In the genomic region with DNA sequence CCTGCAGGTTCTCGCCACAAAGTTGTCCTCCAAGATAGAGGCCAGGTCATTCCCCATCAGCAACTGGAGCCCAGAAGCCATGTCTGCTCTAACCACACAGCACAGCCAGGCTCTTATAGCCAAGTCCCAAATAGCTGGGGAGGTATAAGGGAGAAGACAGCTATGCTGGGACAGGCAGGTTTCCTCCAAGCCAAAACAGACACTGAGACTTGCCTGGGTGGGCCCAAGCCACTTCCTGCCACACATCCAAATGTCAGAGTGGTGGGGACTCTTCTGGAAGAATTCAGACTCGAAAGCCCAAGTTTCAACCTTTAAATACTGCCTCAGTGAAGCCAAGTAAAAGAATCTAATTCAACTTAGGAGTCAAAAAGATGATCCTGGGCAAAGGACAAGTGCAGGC, we compare ENCODE assay signal across 13 mouse cellular contexts. TPM values are rescaled to one million over a fixed set of nuclear protein-coding genes. Genes with fewer than 3 reads are reported as not detected.
A peak's percentile ranks its signal among the peaks of the same experiment; 100 is the strongest.
DNase-seq lines count a peak whose midpoint lies in the region; ATAC-seq and TF ChIP-seq lines count a peak whose summit lies in the region.
"Had no signal": no experiment of that assay in that cellular context is flagged by ENCODE, and none has a peak within 500 bp of the region (broad histone marks: within the 10 kb centered on the region; RNA-seq: fewer than 3 reads in every experiment).

No protein-coding gene starts in this region.

- intact Hi-C loops in heart, adult 2 months (cut with DNase I): no loop called here
- intact Hi-C loops in heart, postnatal 36 days (cut with DNase I): no loop called here

- H3K4me3 ChIP-seq in heart, adult 2 months: no peak overlapping the region
- H3K4me3 ChIP-seq in liver, embryonic 11.5 days (ENCODE audit: low read depth, low read length): no peak overlapping the region
- no peak overlapping the region for H3K4me3 ChIP-seq in embryonic fibroblast, embryonic 13.5 days (ENCODE audit: insufficient read depth, low read length)
- H3K4me3 ChIP-seq: forebrain, embryonic 13.5 days had no signal

- WGBS in heart, adult 2 months: 62% methylated on average over 2 of the region's 2 CpGs
- 63% methylated on average over 2 of the region's 2 CpGs for WGBS in liver, embryonic 11.5 days

- peaks cover 9% of the 10 kb centered on the region for H3K79me2 ChIP-seq in heart, adult 2 months (replicated peaks; ENCODE audit: control insufficient read depth, insufficient read depth, low read length)

- H3K27me3 ChIP-seq in heart, adult 2 months (ENCODE audit: control insufficient read depth, insufficient read depth, low read length): no peaks in the 10 kb centered on the region
- H3K27me3 ChIP-seq in liver, embryonic 11.5 days (replicated peaks; ENCODE audit: control insufficient read depth, insufficient read depth, low read length): no peaks in the 10 kb centered on the region
- H3K27me3 ChIP-seq: forebrain, embryonic 13.5 days had no signal

- H3K4me1 ChIP-seq in heart, adult 2 months (ENCODE audit: control insufficient read depth, insufficient read depth, low read length): peaks cover 40% of the 10 kb centered on the region
- peaks cover 55% of the 10 kb centered on the region for H3K4me1 ChIP-seq in liver, embryonic 11.5 days (replicated peaks; ENCODE audit: control insufficient read depth, insufficient read depth, low read length)
- H3K4me1 ChIP-seq in embryonic fibroblast, embryonic 13.5 days (ENCODE audit: control insufficient read depth, insufficient read depth, low read length): peaks cover 30% of the 10 kb centered on the region

- no peak for ATAC-seq in liver, embryonic 11.5 days (replicated peaks; ENCODE audit: low FRiP score)
- ATAC-seq in activated CD4-positive, CD25-positive, alpha-beta regulatory T cell, adult 4 months: no peak
- ATAC-seq: forebrain, embryonic 13.5 days had no signal

- H3K36me3 ChIP-seq in heart, adult 2 months (ENCODE audit: control insufficient read depth, insufficient read depth, low read length): peaks cover 3% of the 10 kb centered on the region; the same call in 1 of the 2 replicates
- peaks cover 9% of the 10 kb centered on the region for H3K36me3 ChIP-seq in liver, embryonic 11.5 days (ENCODE audit: control insufficient read depth, insufficient read depth, low read length)

- DNase-seq in heart, adult 2 months: no peak
- no peak for DNase-seq in heart, postnatal 36 days
- no peak for DNase-seq in liver, embryonic 11.5 days (ENCODE audit: low spot score)
- no peak for DNase-seq in liver
- peak; percentile 48 for DNase-seq in thymus, postnatal 25 days
- DNase-seq in spleen, adult 12 weeks (ENCODE audit: low spot score): no peak
- DNase-seq: adrenal gland, postnatal 36 days; cerebellum, adult 18-20 months had no signal

- no peaks in the 10 kb centered on the region for H3K9me3 ChIP-seq in liver, embryonic 11.5 days (ENCODE audit: control insufficient read depth, low read length)
- H3K9me3 ChIP-seq: forebrain, embryonic 13.5 days had no signal

- H3K9ac ChIP-seq in heart, adult 2 months (ENCODE audit: low read depth, low read length): no peak overlapping the region
- H3K9ac ChIP-seq in liver, embryonic 11.5 days (ENCODE audit: low read depth, low read length): no peak overlapping the region
- H3K9ac ChIP-seq: forebrain, embryonic 13.5 days had no signal

- TF ChIP-seq POLR2A in heart, adult 2 months (IDR thresholded peaks at IDR 0.05; ENCODE audit: insufficient read depth, low read depth, low read length): no peak
- TF ChIP-seq POLR2A in embryonic fibroblast, embryonic 13.5 days (IDR thresholded peaks at IDR 0.05; ENCODE audit: low read depth, low read length): no peak

- peak overlapping the region; percentile 28; the same call in 1 of the 2 replicates for H3K27ac ChIP-seq in heart, adult 2 months
- H3K27ac ChIP-seq in liver, embryonic 11.5 days (ENCODE audit: low read depth, low read length): peak overlapping the region; percentile 57; the same call in 1 of the 2 replicates
- peak overlapping the region; percentile 31; the same call in 1 of the 2 replicates for H3K27ac ChIP-seq in embryonic fibroblast, embryonic 13.5 days (ENCODE audit: insufficient read depth, low read length)
- H3K27ac ChIP-seq: forebrain, embryonic 13.5 days; macrophage had no signal

- H3K4me2 ChIP-seq in liver, embryonic 11.5 days: no peak overlapping the region
- H3K4me2 ChIP-seq: forebrain, embryonic 13.5 days had no signal

- no peak for TF ChIP-seq CTCF in heart, adult 2 months (IDR thresholded peaks at IDR 0.05)
- no peak for TF ChIP-seq CTCF in embryonic fibroblast, embryonic 13.5 days (IDR thresholded peaks at IDR 0.05; ENCODE audit: borderline replicate concordance, insufficient read depth, low read length)

- no peak for TF ChIP-seq EP300 in heart, adult 2 months (IDR thresholded peaks at IDR 0.05; ENCODE audit: insufficient read depth, low read depth, low read length)

RNA-seq across cellular contexts. Expression of gene Yjefn3, which starts 37.9 kb away (rescaled TPM):
- 10 to 100 TPM; 13.3 to 16.8 TPM for total RNA-seq in heart, adult 2 months (2021)
- 11.5 and 14.2 TPM in 2 replicates for polyA plus RNA-seq in heart, adult 2 months (2012; rRNA removed)
- total RNA-seq in heart, postnatal 36 days (2021): 10 to 100 TPM in 1 of 2 experiments, 1 to 10 TPM in 1; 9.1 to 12.1 TPM
- polyA plus RNA-seq in liver, embryonic 11.5 days (2014; fragmentation: Nextera tagmentation; extraction: Ambion mirVana): 1.7 and 1.9 TPM in 2 replicates
- polyA plus RNA-seq in embryonic fibroblast, embryonic 13.5 days (2011; ENCODE audit: insufficient read length, low read depth, missing spikeins): not detected in 2 replicates
- under 1 TPM in 1 of 2 experiments, not detected in 1; 0.82 TPM for polyA plus RNA-seq in activated CD4-positive, CD25-positive, alpha-beta regulatory T cell, adult 4 months (2017; shearing (Covaris generic))
- polyA plus RNA-seq: macrophage had no signal

RNA-seq across cellular contexts. Expression of gene Ndufa13, which starts 38.0 kb away (rescaled TPM):
- 100 to 1,000 TPM; 417 to 492 TPM for total RNA-seq in heart, adult 2 months (2021)
- polyA plus RNA-seq in heart, adult 2 months (2012; rRNA removed): 443 and 488 TPM in 2 replicates
- 100 to 1,000 TPM; 451 to 482 TPM for total RNA-seq in heart, postnatal 36 days (2021)
- polyA plus RNA-seq in liver, embryonic 11.5 days (2014; fragmentation: Nextera tagmentation; extraction: Ambion mirVana): 145 and 159 TPM in 2 replicates
- 62.9 and 77.5 TPM in 2 replicates for polyA plus RNA-seq in embryonic fibroblast, embryonic 13.5 days (2011; ENCODE audit: insufficient read length, low read depth, missing spikeins)
- polyA plus RNA-seq in activated CD4-positive, CD25-positive, alpha-beta regulatory T cell, adult 4 months (2017; shearing (Covaris generic)): 100 to 1,000 TPM; 231 to 276 TPM

RNA-seq across cellular contexts. Expression of gene Tssk6, which starts 38.4 kb away (rescaled TPM):
- under 1 TPM; 0.16 to 0.23 TPM for total RNA-seq in heart, adult 2 months (2021)
- 0.23 and 0.49 TPM in 2 replicates for polyA plus RNA-seq in heart, adult 2 months (2012; rRNA removed)
- not detected for total RNA-seq in heart, postnatal 36 days (2021)
- polyA plus RNA-seq in liver, embryonic 11.5 days (2014; fragmentation: Nextera tagmentation; extraction: Ambion mirVana): 4.5 and 5.2 TPM in 2 replicates
- 0.39 and 0.50 TPM in 2 replicates for polyA plus RNA-seq in embryonic fibroblast, embryonic 13.5 days (2011; ENCODE audit: insufficient read length, low read depth, missing spikeins)
- polyA plus RNA-seq in activated CD4-positive, CD25-positive, alpha-beta regulatory T cell, adult 4 months (2017; shearing (Covaris generic)): not detected
- total RNA-seq: gastrocnemius, postnatal 25 days had no signal

RNA-seq across cellular contexts. Expression of gene Cilp2, which starts 52.9 kb away (rescaled TPM):
- 1 to 10 TPM; 1.5 to 1.9 TPM for total RNA-seq in heart, adult 2 months (2021)
- polyA plus RNA-seq in heart, adult 2 months (2012; rRNA removed): 11.2 and 16.8 TPM in 2 replicates
- 1 to 10 TPM; 1.7 to 2.4 TPM for total RNA-seq in heart, postnatal 36 days (2021)
- polyA plus RNA-seq in liver, embryonic 11.5 days (2014; fragmentation: Nextera tagmentation; extraction: Ambion mirVana): 0.48 and 0.56 TPM in 2 replicates
- polyA plus RNA-seq in embryonic fibroblast, embryonic 13.5 days (2011; ENCODE audit: insufficient read length, low read depth, missing spikeins): not detected in 2 replicates
- polyA plus RNA-seq in activated CD4-positive, CD25-positive, alpha-beta regulatory T cell, adult 4 months (2017; shearing (Covaris generic)): not detected
- polyA plus RNA-seq: macrophage had no signal

RNA-seq across cellular contexts. Expression of gene Gatad2a, which starts 55.8 kb away (rescaled TPM):
- total RNA-seq in heart, adult 2 months (2021): 10 to 100 TPM; 36.4 TPM
- polyA plus RNA-seq in heart, adult 2 months (2012; rRNA removed): 23.7 and 24.7 TPM in 2 replicates
- total RNA-seq in heart, postnatal 36 days (2021): 10 to 100 TPM; 31.6 to 36.5 TPM
- polyA plus RNA-seq in liver, embryonic 11.5 days (2014; fragmentation: Nextera tagmentation; extraction: Ambion mirVana): 72.6 and 75.3 TPM in 2 replicates
- polyA plus RNA-seq in embryonic fibroblast, embryonic 13.5 days (2011; ENCODE audit: insufficient read length, low read depth, missing spikeins): 63.8 and 67.2 TPM in 2 replicates
- polyA plus RNA-seq in activated CD4-positive, CD25-positive, alpha-beta regulatory T cell, adult 4 months (2017; shearing (Covaris generic)): 10 to 100 TPM; 22.9 to 25.8 TPM
